Mouse (Mus musculus): Measurements from ENCODE around the gene Spg7. TPM values are rescaled to one million over a fixed set of nuclear protein-coding genes. Genes with fewer than 3 reads are reported as not detected.

Spg7 gene
- polyA plus RNA-seq (2015; fragmentation: Nextera tagmentation; extraction: Ambion mirVana), result 47.6 and 54.2 TPM in 2 replicates

GRCm38 (mm10) chr8:123062721-123063120 is at the start of gene Spg7:
TSS of gene Spg7 (plus strand) at chr8:123062942.

GRCm38 (mm10) chr8:123042158-123042973 is 20.4 kb upstream of the Spg7 start, which contains the start of gene Ankrd11:
TSS of gene Ankrd11 (minus strand) at chr8:123042277.

GRCm38 (mm10) chr8:123101735-123102685 is 39.3 kb downstream of the Spg7 start, which contains the start of gene Rpl13:
TSS of gene Rpl13 (plus strand) at chr8:123102350.

GRCm38 (mm10) chr8:123117127-123117731 is 54.5 kb downstream of the Spg7 start, which contains the start of gene Cpne7:
TSS of gene Cpne7 (plus strand) at chr8:123117374.

Small RNA genes within 50 kb of the gene (microRNA-seq; reads per million reads assigned to microRNA genes)
- gene Mir7079 (0.87 reads per million), gene Mir7080 (2.3 reads per million)

Other genes with a start within 250 kb of the Spg7 start
- 2.5 and 2.7 TPM in 2 replicates for gene Cdh15, start 215.0 kb upstream of the Spg7 start, polyA plus RNA-seq (2015; fragmentation: Nextera tagmentation; extraction: Ambion mirVana)
- 77.8 and 81.7 TPM in 2 replicates for gene Ankrd11, start 20.7 kb upstream of the Spg7 start, polyA plus RNA-seq (2015; fragmentation: Nextera tagmentation; extraction: Ambion mirVana)
- gene Rpl13, start 39.4 kb downstream of the Spg7 start, polyA plus RNA-seq (2015; fragmentation: Nextera tagmentation; extraction: Ambion mirVana), result 727 and 861 TPM in 2 replicates
- gene Cpne7, start 54.4 kb downstream of the Spg7 start, polyA plus RNA-seq (2015; fragmentation: Nextera tagmentation; extraction: Ambion mirVana), result 8.8 and 11.8 TPM in 2 replicates
- 3.3 and 4.5 TPM in 2 replicates for gene Sult5a1, start 95.4 kb downstream of the Spg7 start, polyA plus RNA-seq (2015; fragmentation: Nextera tagmentation; extraction: Ambion mirVana)
- gene Dpep1, start 123.3 kb downstream of the Spg7 start, polyA plus RNA-seq (2015; fragmentation: Nextera tagmentation; extraction: Ambion mirVana), result 1.4 and 2.3 TPM in 2 replicates
- 159 and 169 TPM in 2 replicates for gene Chmp1a, start 149.8 kb downstream of the Spg7 start, polyA plus RNA-seq (2015; fragmentation: Nextera tagmentation; extraction: Ambion mirVana)
- 8.6 and 8.8 TPM in 2 replicates for gene Spata33, start 149.9 kb downstream of the Spg7 start, polyA plus RNA-seq (2015; fragmentation: Nextera tagmentation; extraction: Ambion mirVana)
- 41.0 and 46.2 TPM in 2 replicates for gene Cdk10, start 161.9 kb downstream of the Spg7 start, polyA plus RNA-seq (2015; fragmentation: Nextera tagmentation; extraction: Ambion mirVana)
- gene Spata2l, start 173.3 kb downstream of the Spg7 start, polyA plus RNA-seq (2015; fragmentation: Nextera tagmentation; extraction: Ambion mirVana), result 18.3 and 18.5 TPM in 2 replicates
- 15.3 and 18.2 TPM in 2 replicates for gene Zfp276, start 191.3 kb downstream of the Spg7 start, polyA plus RNA-seq (2015; fragmentation: Nextera tagmentation; extraction: Ambion mirVana)
- 54.6 and 63.7 TPM in 2 replicates for gene Vps9d1, start 191.4 kb downstream of the Spg7 start, polyA plus RNA-seq (2015; fragmentation: Nextera tagmentation; extraction: Ambion mirVana)